Mouse (Mus musculus) CH12.LX (cell line): ENCODE data around the gene Slc9b1.

Experiments used
- BHLHE40 ChIP-seq: IDR thresholded peaks from 2 replicates; pipeline ENCODE4 v1.6.1; 2011; ENCODE audit warnings: mild to moderate bottlenecking, low read depth, low read length, improper control_type of control experiment
- CHD1 ChIP-seq: IDR thresholded peaks from 2 replicates; pipeline ENCODE4 v1.6.1; 2012; ENCODE audit warnings: low read depth, low read length, improper control_type of control experiment, inconsistent platforms
- CHD2 ChIP-seq: IDR thresholded peaks from 2 replicates; pipeline ENCODE4 v1.6.1; 2011; ENCODE audit warnings: low read length, improper control_type of control experiment
- CTCF ChIP-seq, 2 experiments: IDR thresholded peaks in 1 of 2; conservative IDR thresholded peaks in 1 of 2; 2 replicates each; pipeline ENCODE4 v1.5.1; 2011 to 2012; ENCODE audit warnings: low read depth in 2 of 2, low read length in 2 of 2, improper control_type of control experiment in 1 of 2, inconsistent platforms in 1 of 2, mild to moderate bottlenecking in 1 of 2, moderate library complexity in 1 of 2
- EP300 ChIP-seq: IDR thresholded peaks from 2 replicates; pipeline ENCODE4 v1.6.1; 2011; ENCODE audit warnings: low read length, improper control_type of control experiment
- IRF4 ChIP-seq: IDR thresholded peaks from 2 replicates; pipeline ENCODE4 v1.6.1; 2014; ENCODE audit warnings: low read depth, mild to moderate bottlenecking, inconsistent platforms, low read length, improper control_type of control experiment
- KAT2A ChIP-seq: IDR thresholded peaks from 2 replicates; pipeline ENCODE4 v1.6.1; 2012; ENCODE audit warnings: low read length, improper control_type of control experiment, inconsistent platforms; ENCODE audit not compliant: insufficient replicate concordance
- POLR2A ChIP-seq: IDR thresholded peaks from 2 replicates; pipeline ENCODE4 v1.6.1; 2011; ENCODE audit warnings: low read depth, mild to moderate bottlenecking, improper control_type of control experiment, low read length
- SMC3 ChIP-seq: IDR thresholded peaks from 2 replicates; pipeline ENCODE4 v1.6.1; 2011; ENCODE audit warnings: low read depth, low read length, improper control_type of control experiment
- TBP ChIP-seq: conservative IDR thresholded peaks from 2 replicates; pipeline ENCODE4 v1.6.1; 2011; ENCODE audit warnings: low read depth, low read length, improper control_type of control experiment
- UBTF ChIP-seq: IDR thresholded peaks from 2 replicates; pipeline ENCODE4 v1.6.1; 2012; ENCODE audit warnings: low read depth, mild to moderate bottlenecking, inconsistent platforms, low read length, improper control_type of control experiment, moderate library complexity
- ZC3H11A ChIP-seq: IDR thresholded peaks from 2 replicates; pipeline ENCODE4 v1.6.1; 2012; ENCODE audit warnings: low read depth, mild to moderate bottlenecking, inconsistent platforms, low read length, improper control_type of control experiment

DNA sequence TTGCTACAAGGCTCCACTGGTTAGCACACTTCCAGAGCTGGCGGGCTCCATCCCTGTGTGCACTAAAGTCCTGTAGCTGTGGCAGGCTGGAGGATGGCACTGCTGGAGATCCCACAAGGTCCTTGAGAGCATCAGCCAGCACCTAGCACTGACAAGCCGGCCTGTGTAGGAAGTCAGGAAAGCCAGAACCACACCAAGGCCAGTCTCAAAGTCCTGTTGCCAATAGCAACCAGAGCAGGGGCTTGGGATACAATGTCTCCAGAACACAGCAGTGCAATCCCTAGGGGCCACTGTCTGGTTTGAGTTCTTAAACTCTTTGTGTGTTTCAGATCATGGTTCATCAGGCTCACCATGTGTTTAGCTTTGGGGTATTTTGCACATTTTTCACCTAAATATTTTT is 33.0 kb upstream of the Slc9b1 start:
- TF ChIP-seq CHD1 (no peak), CTCF (conservative IDR thresholded peaks at IDR 0.05 in 1 of 2, IDR thresholded peaks at IDR 0.05 in 1 of 2; ENCODE audit: low read depth in 2 of 2, low read length in 2 of 2) (no peak), UBTF (no peak), KAT2A (no peak), TBP (no peak), POLR2A (no peak), SMC3 (no peak), EP300 (no peak), IRF4 (no peak), BHLHE40 (no peak), ZC3H11A (no peak), CHD2 (no peak)
